15 mouse cellular contexts compared by ENCODE assay signal in the genomic region with DNA sequence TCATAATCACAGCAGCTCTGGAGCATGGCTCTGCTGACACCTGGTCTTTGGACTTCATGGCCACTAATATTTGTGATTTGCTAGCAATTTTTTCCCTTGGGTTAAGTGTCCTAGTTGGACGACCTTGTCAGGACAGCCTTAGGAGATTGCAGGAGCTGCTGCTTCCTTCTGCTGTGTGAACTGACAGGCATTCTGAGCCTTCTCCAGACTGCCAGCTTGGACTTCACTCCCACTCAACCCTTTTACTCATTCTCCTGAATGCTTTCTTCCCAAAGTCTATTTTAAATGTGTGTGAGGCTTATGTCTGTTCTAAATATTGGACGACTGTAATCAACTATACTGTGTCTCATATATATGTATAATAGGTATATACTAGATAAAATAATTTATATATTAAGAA.
"Had no signal": no experiment of that assay in that cellular context is flagged by ENCODE, and none has a peak within 500 bp of the region (broad histone marks: within the 10 kb centered on the region; RNA-seq: fewer than 3 reads in every experiment).

No protein-coding gene starts in this region.

- H3K27ac ChIP-seq: intestine, embryonic 15.5 days; limb, embryonic 12.5 days; liver, embryonic 13.5 days; lung, embryonic 15.5 days; macrophage; midbrain, embryonic 15.5 days; neural tube, embryonic 12.5 days; stomach, embryonic 15.5 days had no signal

- ATAC-seq: intestine, embryonic 15.5 days; liver, postnatal 0 days; midbrain, embryonic 15.5 days had no signal

- DNase-seq: kidney, postnatal 10 days; liver; liver, embryonic 13.5 days; liver, postnatal 0 days; lung, postnatal 14 days; retina, postnatal 1 day; thymus, postnatal 36 days had no signal

- H3K4me3 ChIP-seq: intestine, embryonic 15.5 days; limb, embryonic 12.5 days; liver, embryonic 13.5 days; lung, embryonic 15.5 days; megakaryocyte, embryonic 14.5 days; midbrain, embryonic 15.5 days; neural tube, embryonic 12.5 days; stomach, embryonic 15.5 days had no signal
